Mouse (Mus musculus) small intestine, adult 2 months (tissue): Measurements from ENCODE around the gene Samd4b. TPM values are rescaled to one million over a fixed set of nuclear protein-coding genes. Genes with fewer than 3 reads are reported as not detected.

Source experiments
- H3K27ac ChIP-seq: fragments of 200-500 bp; 2 replicates; pipeline ENCODE4 v1.5.1; 2012; ENCODE audit warnings: low read depth, low read length, control low read depth, inconsistent platforms; ENCODE audit not compliant: insufficient read depth
- H3K27me3 ChIP-seq: fragments of 200-500 bp; 2 replicates; pipeline ENCODE4 v1.6.1; 2012; ENCODE audit warnings: mild to moderate bottlenecking, moderate library complexity, low read length, inconsistent platforms; ENCODE audit not compliant: control insufficient read depth, insufficient read depth
- H3K36me3 ChIP-seq: fragments of 200-500 bp; 2 replicates; pipeline ENCODE4 v1.6.1; 2012; ENCODE audit warnings: mild to moderate bottlenecking, low read length, control low read depth, inconsistent platforms; ENCODE audit not compliant: control insufficient read depth, insufficient read depth
- H3K4me1 ChIP-seq: fragments of 200-500 bp; 2 replicates; pipeline ENCODE4 v1.6.1; 2012; ENCODE audit warnings: low read length, inconsistent platforms, mixed read lengths; ENCODE audit not compliant: control insufficient read depth, insufficient read depth, insufficient read length
- H3K4me3 ChIP-seq: fragments of 200-500 bp; 2 replicates; pipeline ENCODE4 v1.5.1; 2012; ENCODE audit warnings: low read depth, mild to moderate bottlenecking, control low read depth, inconsistent platforms, low read length, moderate library complexity
- CTCF ChIP-seq: fragments of 200-500 bp; IDR thresholded peaks from 2 replicates; pipeline ENCODE4 v1.5.1; 2012; ENCODE audit warnings: low read depth, mild to moderate bottlenecking, control low read depth, inconsistent platforms, low read length, moderate library complexity, mixed read lengths; ENCODE audit not compliant: insufficient replicate concordance, insufficient read length; ENCODE audit errors: extremely low read depth
- POLR2A ChIP-seq: fragments of 200-500 bp; IDR thresholded peaks from 2 replicates; pipeline ENCODE4 v1.6.1; 2012; ENCODE audit warnings: low read depth, mild to moderate bottlenecking, control low read depth, inconsistent platforms, low read length, moderate library complexity
- WGBS: fragments of 180-500 bp; shearing (Covaris S2); methylation state at CpG from one replicate; pipeline ENCODE4 v1.1.7; 2018; 5-methylcytosine and 5-hydroxymethylcytosine counted together
- polyA plus RNA-seq: library from polyadenylated mRNA; depleted of rRNA; stranded (reverse); fragments of >200 nt; gene quantifications from 2 replicates; pipeline ENCODE4 v1.2.3, GENCODE M21; 2012

Gene Samd4b
- polyA plus RNA-seq, 1 experiment = 82.0 TPM

- H3K27ac ChIP-seq = peak overlapping the region; percentile 92
- no peaks in the 10 kb centered on the region for H3K27me3 ChIP-seq
- H3K4me3 ChIP-seq = peak overlapping the region; percentile 24; the same call in 1 of the 2 replicates
- H3K36me3 ChIP-seq = peaks cover 33% of the 10 kb centered on the region
- WGBS = 16% methylated on average over 5 of the region's 5 CpGs
- TF ChIP-seq CTCF = no peak
- 0 out of 2 replicates have a peak, but pooled peaks have one; percentile 11 for TF ChIP-seq POLR2A
- peaks cover 62% of the 10 kb centered on the region for H3K4me1 ChIP-seq
Measured at GRCm38 (mm10) chr7:28570982-28571682, 26.8 kb downstream of the Samd4b start.

- peak overlapping the region; percentile 92 for H3K27ac ChIP-seq
- 19% methylated on average over 12 of the region's 12 CpGs for WGBS
Measured at GRCm38 (mm10) chr7:28570291-28570981, 27.5 kb downstream of the Samd4b start.

GRCm38 (mm10) chr7:28568253-28568652 lies 29.7 kb downstream of the Samd4b start:
- H3K27ac ChIP-seq = no peak overlapping the region
- peaks cover 57% of the 10 kb centered on the region for H3K36me3 ChIP-seq

More at GRCm38 (mm10) chr7:28570291-28570981, 27.5 kb downstream of the Samd4b start:
- TF ChIP-seq CTCF (no peak), POLR2A (no peak)
- peak overlapping the region; percentile 24 for H3K4me3 ChIP-seq
- no peaks in the 10 kb centered on the region for H3K27me3 ChIP-seq
- H3K4me1 ChIP-seq = peaks cover 61% of the 10 kb centered on the region
- peaks cover 38% of the 10 kb centered on the region for H3K36me3 ChIP-seq

GRCm38 (mm10) chr7:28567539-28567938 lies 30.4 kb downstream of the Samd4b start:
- H3K36me3 ChIP-seq = peaks cover 64% of the 10 kb centered on the region
- 88% methylated on average over 4 of the region's 4 CpGs for WGBS

More at GRCm38 (mm10) chr7:28568253-28568652, 29.7 kb downstream of the Samd4b start:
- Histone ChIP-seq H3K4me1 (peaks cover 42% of the 10 kb centered on the region), H3K27me3 (no peaks in the 10 kb centered on the region), H3K4me3 (no peak overlapping the region)
- TF ChIP-seq POLR2A (no peak), CTCF (peak; percentile 92; the same call in 1 of the 2 replicates)

GRCm38 (mm10) chr7:28565407-28565806 lies 32.5 kb downstream of the Samd4b start:
- H3K27me3 ChIP-seq = no peaks in the 10 kb centered on the region
- no peak overlapping the region for H3K27ac ChIP-seq
- TF ChIP-seq POLR2A (no peak), CTCF (no peak)
- peaks cover 15% of the 10 kb centered on the region for H3K4me1 ChIP-seq
- WGBS = 80% methylated on average over 5 of the region's 5 CpGs
- peaks cover 80% of the 10 kb centered on the region for H3K36me3 ChIP-seq
- H3K4me3 ChIP-seq = no peak overlapping the region

More at GRCm38 (mm10) chr7:28567539-28567938, 30.4 kb downstream of the Samd4b start:
- no peak overlapping the region for H3K4me3 ChIP-seq
- H3K27ac ChIP-seq = no peak overlapping the region
- TF ChIP-seq POLR2A (no peak), CTCF (no peak)
- H3K4me1 ChIP-seq = peaks cover 35% of the 10 kb centered on the region
- no peaks in the 10 kb centered on the region for H3K27me3 ChIP-seq

GRCm38 (mm10) chr7:28562951-28563350 lies 35.0 kb downstream of the Samd4b start:
- H3K4me1 ChIP-seq = no peaks in the 10 kb centered on the region
- H3K27me3 ChIP-seq = no peaks in the 10 kb centered on the region
- H3K27ac ChIP-seq = no peak overlapping the region
- H3K4me3 ChIP-seq = no peak overlapping the region
- H3K36me3 ChIP-seq = peaks cover 82% of the 10 kb centered on the region
- WGBS = 96% methylated on average over 13 of the region's 13 CpGs
- TF ChIP-seq POLR2A (no peak), CTCF (no peak)

GRCm38 (mm10) chr7:28562371-28562770 lies 35.6 kb downstream of the Samd4b start:
- WGBS = 91% methylated on average over 13 of the region's 13 CpGs
- Histone ChIP-seq H3K4me3 (no peak overlapping the region), H3K4me1 (no peaks in the 10 kb centered on the region), H3K27me3 (no peaks in the 10 kb centered on the region), H3K27ac (no peak overlapping the region), H3K36me3 (peaks cover 79% of the 10 kb centered on the region)
- TF ChIP-seq POLR2A = no peak
- no peak for TF ChIP-seq CTCF
